In the genomic region with DNA sequence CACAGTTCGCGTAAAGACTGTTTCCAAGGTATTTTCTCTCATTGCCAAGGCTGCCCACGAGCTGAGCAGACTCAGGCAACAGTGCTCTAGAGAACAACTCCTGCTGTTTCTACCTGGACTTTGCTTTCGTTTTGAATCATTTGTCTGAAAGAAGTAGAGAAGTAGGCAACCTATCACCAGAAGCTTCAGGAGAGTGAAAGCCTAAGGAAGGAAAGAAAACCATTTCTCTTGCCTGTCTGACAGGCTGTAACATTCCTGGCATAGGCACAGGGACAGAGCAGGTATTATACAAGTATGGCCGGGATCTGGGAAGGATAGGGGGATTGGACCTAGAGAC, we compare ENCODE assay signal across 11 mouse cellular contexts.
DNase-seq lines count a peak whose midpoint lies in the region; ATAC-seq and TF ChIP-seq lines count a peak whose summit lies in the region.
"Had no signal": no experiment of that assay in that cellular context is flagged by ENCODE, and none has a peak within 500 bp of the region (broad histone marks: within the 10 kb centered on the region; RNA-seq: fewer than 3 reads in every experiment).

No protein-coding gene starts in this region.

- H3K4me3 ChIP-seq in heart, embryonic 14.5 days (ENCODE audit: control insufficient read depth in 1 of 2, insufficient read depth in 1 of 2, low read depth in 1 of 2, low read length in 2 of 2) = no peak overlapping the region; a peak in 2 of 4 replicates
- H3K4me3 ChIP-seq in lung, embryonic 15.5 days = no peak overlapping the region
- H3K4me3 ChIP-seq in intestine, postnatal 0 days (ENCODE audit: low read depth, low read length) = no peak overlapping the region
- H3K4me3 ChIP-seq: midbrain, embryonic 13.5 days had no signal

- intact Hi-C loops in heart, postnatal 25 days (cut with DNase I) = no loop called here

- no peak for ATAC-seq in heart, embryonic 14.5 days (ENCODE audit: insufficient number of reproducible peaks, insufficient read depth, low FRiP score, low read depth)
- no peak for ATAC-seq in lung, embryonic 15.5 days (ENCODE audit: borderline replicate concordance, extremely low read depth, low FRiP score, low TSS enrichment)
- no peak for ATAC-seq in intestine, postnatal 0 days
- ATAC-seq: midbrain, embryonic 13.5 days had no signal

- peaks cover 0 to 4% of the 10 kb centered on the region in 2 experiments; a peak in 2 of 4 replicates for H3K4me1 ChIP-seq in heart, embryonic 14.5 days (ENCODE audit: control insufficient read depth in 2 of 2, insufficient read depth in 2 of 2, low read length in 2 of 2)
- H3K4me1 ChIP-seq in lung, embryonic 15.5 days = no peaks in the 10 kb centered on the region; the same call in 1 of the 2 replicates
- 0 out of 2 replicates have a peak, but pooled peaks cover 3% of the 10 kb centered on the region for H3K4me1 ChIP-seq in intestine, postnatal 0 days (replicated peaks; ENCODE audit: control insufficient read depth, insufficient read depth, low read length)

- TF ChIP-seq CTCF in intestine, postnatal 0 days (IDR thresholded peaks at IDR 0.05; ENCODE audit: low read depth) = no peak

- no peaks in the 10 kb centered on the region for H3K36me3 ChIP-seq in heart, embryonic 14.5 days (ENCODE audit: control insufficient read depth, insufficient read depth, low read length)
- H3K36me3 ChIP-seq in lung, embryonic 15.5 days = no peaks in the 10 kb centered on the region
- no peaks in the 10 kb centered on the region for H3K36me3 ChIP-seq in intestine, postnatal 0 days (ENCODE audit: control insufficient read depth, insufficient read depth)
- H3K36me3 ChIP-seq: midbrain, embryonic 13.5 days had no signal

- no peak for DNase-seq in heart, postnatal 25 days (ENCODE audit: low spot score)
- DNase-seq in lung, postnatal 4 days = no peak
- no peak for DNase-seq in thymus, postnatal 36 days
- no peak for DNase-seq in spleen, postnatal 4 days (ENCODE audit: low spot score in 2 of 2)
- DNase-seq: cerebellum, adult 8-10 months; kidney, postnatal 4 days; left cerebral cortex, postnatal 4 days had no signal

- no peaks in the 10 kb centered on the region for H3K27me3 ChIP-seq in heart, embryonic 14.5 days (ENCODE audit: control insufficient read depth, insufficient read depth, low read length)
- no peaks in the 10 kb centered on the region for H3K27me3 ChIP-seq in lung, embryonic 15.5 days
- no peaks in the 10 kb centered on the region for H3K27me3 ChIP-seq in intestine, postnatal 0 days (replicated peaks; ENCODE audit: control insufficient read depth, insufficient read depth, low read length)
- H3K27me3 ChIP-seq: midbrain, embryonic 13.5 days had no signal

- no peaks in the 10 kb centered on the region for H3K9me3 ChIP-seq in heart, embryonic 14.5 days (ENCODE audit: control insufficient read depth, low read length)
- no peaks in the 10 kb centered on the region for H3K9me3 ChIP-seq in lung, embryonic 15.5 days
- no peaks in the 10 kb centered on the region for H3K9me3 ChIP-seq in intestine, postnatal 0 days (ENCODE audit: control insufficient read depth)
- H3K9me3 ChIP-seq: midbrain, embryonic 13.5 days had no signal

- H3K27ac ChIP-seq in heart, embryonic 14.5 days (replicated peaks in 1 of 2; ENCODE audit: control insufficient read depth in 1 of 2, insufficient read depth in 1 of 2, low read depth in 2 of 2, low read length in 2 of 2) = no peak overlapping the region
- H3K27ac ChIP-seq in lung, embryonic 15.5 days = no peak overlapping the region
- H3K27ac ChIP-seq in intestine, postnatal 0 days (ENCODE audit: low read depth, low read length) = no peak overlapping the region
- H3K27ac ChIP-seq: midbrain, embryonic 13.5 days had no signal

- H3K9ac ChIP-seq in heart, embryonic 14.5 days (ENCODE audit: low read length) = no peak overlapping the region
- no peak overlapping the region for H3K9ac ChIP-seq in lung, embryonic 15.5 days
- H3K9ac ChIP-seq in intestine, postnatal 0 days (ENCODE audit: low read depth, low read length) = no peak overlapping the region
- H3K9ac ChIP-seq: midbrain, embryonic 13.5 days had no signal

- peak overlapping the region; percentile 55 for H3K4me2 ChIP-seq in heart, embryonic 14.5 days (ENCODE audit: low read length)
- peak overlapping the region; percentile 32 for H3K4me2 ChIP-seq in lung, embryonic 15.5 days
- H3K4me2 ChIP-seq in intestine, postnatal 0 days (replicated peaks; ENCODE audit: low read depth) = peak overlapping the region; percentile 30; the same call in 1 of the 2 replicates
- H3K4me2 ChIP-seq: midbrain, embryonic 13.5 days had no signal

- 66% methylated on average over 5 of the region's 5 CpGs for WGBS in heart, embryonic 14.5 days
- 66% methylated on average over 5 of the region's 5 CpGs for WGBS in lung, embryonic 15.5 days
- WGBS in intestine, postnatal 0 days = 78% methylated on average over 5 of the region's 5 CpGs
